Mouse (Mus musculus): ENCODE results near the gene Ptprb.
A peak's percentile ranks its signal among the peaks of the same experiment; 100 is the strongest.

Ptprb gene

DNA sequence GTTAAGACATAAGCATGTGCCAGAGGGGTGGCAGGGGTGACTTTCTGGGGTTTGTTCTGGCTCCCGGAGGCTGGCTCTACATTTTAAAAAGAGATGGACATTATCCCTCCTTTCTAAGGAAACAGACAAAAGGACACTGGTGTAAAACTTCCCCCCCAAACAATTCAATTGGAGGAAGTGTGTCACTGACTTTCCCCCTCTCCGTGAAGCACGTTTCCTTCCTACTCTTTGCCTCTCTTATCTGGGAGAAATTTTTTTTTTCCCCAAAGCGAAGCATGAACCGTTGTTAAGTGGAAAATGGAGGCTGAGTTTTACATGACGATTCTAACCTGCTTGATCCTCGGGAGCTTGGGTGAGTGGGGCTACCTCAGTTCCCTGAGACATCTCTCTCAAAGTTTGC is at the start of gene Ptprb:
Gene Ptprb (plus strand): TSS at position 244 of the 400 bp plus-strand sequence.
- no peak for DNase-seq

DNA sequence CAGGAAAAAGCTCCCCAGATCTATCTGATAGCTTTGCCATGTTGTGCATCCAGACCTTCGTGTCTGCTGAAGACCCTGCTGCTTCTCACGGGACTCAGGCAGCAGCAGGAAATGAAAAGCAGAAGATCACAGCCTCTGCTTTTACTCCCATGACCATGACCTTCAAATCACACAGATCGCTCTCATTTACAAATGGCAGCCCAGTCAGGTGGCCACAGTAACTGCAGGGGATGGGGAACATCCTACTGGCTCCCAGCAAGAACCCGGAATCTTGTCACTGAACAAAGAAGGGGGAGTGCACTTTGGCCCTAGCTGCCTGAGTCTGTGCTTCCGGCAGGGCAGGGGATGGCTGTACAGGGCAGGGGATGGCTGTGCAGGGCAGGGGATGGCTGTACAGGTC is 40.0 kb upstream of the Ptprb start:
- DNase-seq = no peak

DNA sequence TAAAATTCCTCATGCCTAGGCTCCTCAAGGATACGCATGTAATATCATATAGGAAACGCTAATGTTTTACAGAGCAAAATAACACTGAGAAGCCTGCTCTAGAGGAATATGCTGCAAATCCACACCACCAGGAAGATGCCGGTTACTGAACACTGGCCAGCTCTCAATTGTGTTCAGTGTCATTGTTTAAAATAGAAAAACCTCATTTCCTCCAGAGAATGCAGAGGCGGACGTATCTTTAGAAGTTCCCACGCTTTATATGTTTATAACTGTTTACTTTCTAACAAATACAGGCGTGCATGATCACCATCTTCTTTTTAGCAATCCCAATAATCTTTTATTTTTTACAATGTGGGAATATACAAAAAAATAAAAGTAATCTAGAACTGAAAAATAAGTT is 33.1 kb upstream of the Ptprb start:
- DNase-seq = no peak

DNA sequence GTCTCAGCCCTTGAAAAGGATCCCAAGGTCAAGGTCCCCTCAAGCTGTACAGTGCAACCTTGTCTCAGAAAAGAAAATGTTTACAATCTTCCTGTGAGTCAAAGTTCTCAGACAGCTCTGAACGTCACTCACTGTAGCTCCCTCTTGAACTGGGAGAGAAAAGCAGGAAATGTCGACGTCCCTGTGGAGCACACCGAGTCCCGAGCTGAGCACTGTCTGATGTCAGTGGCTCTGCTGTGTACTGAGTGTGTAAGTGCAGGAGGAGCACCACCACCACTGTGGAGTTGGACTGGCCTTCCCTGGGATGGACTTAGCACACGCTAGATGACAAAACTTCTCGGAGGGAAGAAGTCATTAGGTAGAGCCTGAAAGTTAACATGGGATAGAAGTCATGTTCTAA is 31.9 kb upstream of the Ptprb start:
- DNase-seq = no peak

DNA sequence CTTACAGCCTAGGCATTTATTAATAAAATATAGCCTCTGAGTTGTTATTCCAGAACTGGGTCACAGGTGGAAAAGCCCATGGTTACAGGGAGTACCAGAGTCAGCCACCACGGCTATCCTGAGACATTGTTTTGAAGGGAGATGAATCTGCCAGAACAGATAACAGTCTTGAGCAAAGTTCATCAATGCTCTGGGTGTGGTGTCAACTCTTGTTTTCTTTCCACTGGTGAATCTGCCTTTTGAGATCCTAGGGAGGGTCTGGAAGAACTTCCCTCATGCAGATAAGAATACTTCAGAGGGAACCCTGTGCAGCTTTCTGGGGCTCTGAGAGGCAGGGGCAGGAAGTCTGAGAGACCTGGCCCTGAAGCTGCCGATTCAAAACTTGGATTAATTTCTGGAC is 29.7 kb upstream of the Ptprb start:
- no peak for DNase-seq

DNA sequence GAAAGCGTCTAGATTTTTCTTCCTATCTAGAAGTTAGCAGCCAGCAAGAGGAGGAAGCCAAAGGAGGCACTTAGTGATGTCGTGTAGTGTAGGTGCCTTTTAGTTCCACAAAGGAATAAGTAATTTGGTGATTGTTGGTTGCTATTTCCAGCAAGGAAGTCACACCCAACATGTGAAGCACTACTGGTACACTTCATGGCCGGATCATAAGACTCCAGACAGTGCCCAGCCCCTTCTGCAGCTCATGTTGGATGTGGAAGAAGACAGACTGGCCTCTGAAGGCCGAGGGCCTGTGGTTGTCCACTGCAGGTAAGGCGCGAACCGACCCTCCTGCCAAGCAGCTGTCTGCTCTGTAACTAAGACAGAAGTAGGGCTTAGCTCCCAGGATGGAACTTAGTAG is 22.7 kb upstream of the Ptprb start:
- no peak for DNase-seq

DNA sequence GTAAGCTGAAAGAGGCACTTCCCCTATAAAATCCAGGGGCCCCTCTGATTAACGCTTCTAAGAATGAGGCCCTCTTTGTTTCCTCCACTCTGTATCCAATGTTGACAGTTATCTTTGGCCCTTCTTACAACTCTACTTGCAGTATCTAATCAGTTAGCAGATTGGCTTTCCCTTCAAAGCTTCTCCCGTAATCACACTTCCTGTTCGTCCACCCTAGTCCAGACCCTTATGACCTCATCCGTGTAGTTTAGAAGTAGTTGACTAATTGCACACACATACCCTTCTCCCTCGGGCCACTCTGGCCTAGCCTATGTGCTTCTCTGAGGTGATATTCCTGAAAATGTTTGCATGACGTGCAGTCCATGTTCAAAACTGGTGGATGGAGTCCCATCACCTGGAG is 21.4 kb upstream of the Ptprb start:
- DNase-seq = no peak

DNA sequence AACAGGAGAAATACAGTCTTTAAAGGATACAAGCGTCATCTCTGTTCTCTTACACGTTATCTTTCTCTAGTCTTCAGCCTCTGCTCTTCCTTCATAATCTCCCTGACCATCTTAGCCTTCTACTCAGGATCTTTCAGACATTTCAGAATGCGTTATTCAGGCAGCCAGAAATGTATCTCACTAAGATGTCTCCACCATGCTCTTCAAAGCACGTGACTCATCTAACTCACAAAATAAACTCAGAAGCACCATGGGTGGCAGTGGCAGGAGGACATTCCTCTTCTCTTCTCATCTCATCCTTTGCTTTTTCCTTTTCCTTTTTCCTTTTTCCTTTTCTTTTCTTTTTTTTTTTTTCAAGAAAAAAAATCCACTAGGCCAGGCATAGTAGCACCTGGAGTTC is 16.0 kb upstream of the Ptprb start:
- DNase-seq = no peak

DNA sequence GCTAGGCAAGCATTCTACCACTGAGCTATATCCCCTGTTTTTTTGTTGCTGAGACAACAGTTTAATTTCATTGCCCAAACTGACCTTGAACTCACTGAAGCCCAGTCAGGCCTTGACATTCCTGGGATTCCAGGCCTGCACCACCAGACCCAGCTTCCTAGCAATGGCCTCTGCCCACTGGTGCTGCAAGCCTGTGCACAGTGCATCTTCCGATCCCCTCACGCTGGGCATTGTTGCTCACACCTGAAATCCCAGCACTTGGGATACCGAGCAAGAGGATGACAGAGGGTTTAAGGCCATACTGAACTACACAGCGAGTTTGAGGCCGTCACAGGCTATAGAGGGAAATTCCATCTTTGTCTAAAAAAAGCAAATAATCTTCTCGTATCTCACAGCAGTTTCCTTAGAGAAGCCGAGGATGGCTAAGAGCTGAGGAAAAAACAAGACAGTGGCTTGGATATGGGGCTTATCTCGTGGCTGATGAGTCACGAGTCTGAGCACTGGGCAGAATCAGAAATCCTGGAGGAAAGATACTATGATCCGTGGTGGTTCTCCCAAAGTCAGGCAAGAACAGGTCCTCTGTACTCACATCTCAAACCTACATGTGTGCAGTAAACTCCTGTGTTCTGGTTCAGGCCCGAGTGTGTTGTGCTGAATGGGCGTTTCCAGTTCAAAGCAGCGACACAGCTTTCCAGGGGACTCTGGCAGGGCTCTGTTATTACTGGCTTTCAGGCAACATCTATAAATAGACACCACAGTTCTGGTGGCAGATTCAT is 14.5 kb upstream of the Ptprb start:
- DNase-seq = peak; percentile 11

DNA sequence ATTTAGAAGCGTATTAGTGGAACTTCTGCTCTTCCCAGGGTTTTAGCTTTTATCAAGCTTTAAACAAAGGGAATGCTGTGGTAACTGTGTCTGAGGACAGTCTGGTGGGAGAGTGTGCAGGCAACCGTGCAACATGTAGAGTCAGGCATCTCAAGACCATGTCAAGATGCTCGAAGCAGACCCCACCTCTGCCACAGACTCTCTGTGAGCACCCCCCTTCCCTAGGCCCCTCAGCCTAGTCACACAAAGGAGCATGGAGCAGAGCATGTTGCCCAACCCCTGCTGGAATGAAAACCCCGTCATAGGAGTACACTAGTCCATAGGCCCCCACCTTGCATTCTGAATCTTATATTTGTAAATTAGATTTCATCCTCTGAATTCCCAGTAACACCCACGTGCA is 13.8 kb upstream of the Ptprb start:
- DNase-seq = no peak

DNA sequence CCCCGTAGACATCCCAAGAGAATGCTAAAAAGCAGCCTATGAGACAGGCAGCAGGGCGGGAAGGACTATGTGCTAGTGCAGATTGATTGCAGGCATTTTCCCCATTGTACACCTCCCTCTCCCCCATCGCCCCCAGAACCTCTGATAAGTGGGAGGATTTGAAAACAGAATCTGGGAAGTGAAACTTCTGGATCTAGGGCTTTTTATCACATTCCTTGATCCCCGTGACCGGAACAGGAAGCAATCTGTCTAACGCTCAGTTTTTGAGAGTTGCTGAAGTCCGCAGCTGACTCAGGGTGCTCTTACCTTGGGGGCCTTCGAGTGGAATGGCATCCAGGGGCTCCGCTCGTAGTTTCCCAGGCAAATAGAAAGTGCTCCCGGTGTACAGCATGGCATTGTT is 10.8 kb upstream of the Ptprb start:
- DNase-seq = no peak

DNA sequence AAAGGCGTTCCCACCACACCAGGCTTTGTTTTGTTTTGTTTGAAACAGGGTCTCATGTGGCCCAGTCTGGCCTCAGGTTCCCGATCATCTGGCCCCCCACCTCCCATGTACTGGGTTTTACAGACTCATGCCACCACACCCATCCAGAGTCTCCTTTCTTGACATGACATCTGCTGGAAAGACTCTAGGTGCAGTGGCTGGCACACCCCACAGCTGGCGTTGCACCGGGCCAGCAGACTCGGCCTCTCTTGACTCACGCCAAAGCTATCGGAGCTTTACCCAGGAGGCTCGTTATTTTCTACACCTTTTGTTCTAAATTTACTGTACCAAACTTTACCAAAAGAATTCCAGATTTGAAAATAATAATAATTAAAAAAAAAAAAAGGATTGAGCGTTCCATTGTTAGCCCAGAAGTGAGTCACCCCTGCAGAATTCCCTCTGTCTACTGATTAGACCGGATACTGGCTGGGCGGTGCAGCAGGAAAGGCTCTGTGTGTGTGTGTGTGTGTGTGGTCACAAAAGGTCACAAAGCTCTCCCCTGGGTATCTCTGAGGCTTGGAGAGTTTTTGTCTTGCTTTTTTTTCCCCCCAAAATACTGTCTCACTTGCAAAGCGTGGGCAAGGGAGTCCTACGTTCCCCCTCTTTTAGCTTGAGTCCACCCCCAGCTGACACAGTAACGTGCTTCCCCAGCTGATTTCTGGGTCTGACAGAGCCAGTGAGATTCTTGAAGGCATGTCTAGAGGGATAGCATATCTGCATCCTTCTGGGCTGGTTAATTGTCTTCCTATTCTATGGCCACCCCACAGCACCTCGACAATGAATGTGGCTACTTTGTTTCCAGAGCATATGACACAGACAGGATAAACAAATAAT is 8.5 kb upstream of the Ptprb start:
- DNase-seq = no peak

DNA sequence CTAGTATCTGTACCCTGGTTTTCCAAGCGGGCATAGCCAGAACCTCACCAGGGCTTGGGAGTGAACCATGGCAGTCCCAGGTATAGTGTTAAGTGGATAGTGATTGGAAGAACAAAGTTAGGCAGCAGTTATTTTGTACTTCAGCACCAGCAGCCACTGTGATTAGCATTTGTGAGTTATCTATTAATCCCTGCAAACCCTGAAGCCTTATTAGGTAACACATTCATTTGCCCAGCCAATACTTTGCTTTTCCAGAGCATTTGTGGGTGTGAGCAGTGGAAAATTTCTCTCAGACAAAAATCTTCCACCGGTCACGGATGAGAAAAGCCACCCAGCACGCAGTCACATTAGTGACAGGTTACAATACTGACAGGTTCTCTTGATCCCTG is 7.9 kb upstream of the Ptprb start:
- DNase-seq = no peak

DNA sequence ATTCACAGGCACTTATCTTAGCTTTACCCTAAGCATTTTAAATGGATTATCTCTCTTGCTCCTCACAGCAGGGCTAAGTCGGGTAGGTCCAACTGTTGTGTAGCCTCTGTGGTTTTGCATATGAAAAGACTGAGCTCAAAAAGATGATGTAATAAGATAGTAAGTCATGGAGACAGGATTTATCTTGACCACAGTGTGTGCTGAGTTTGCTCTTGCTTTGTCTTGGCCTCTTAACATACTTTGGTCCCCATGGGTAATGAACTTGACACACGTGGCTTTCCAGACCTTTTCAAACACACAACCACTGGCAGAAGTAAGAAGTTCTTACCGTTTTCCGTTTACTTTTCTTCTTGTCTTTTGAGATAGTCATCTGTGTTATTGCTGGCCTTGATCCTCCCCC is 7.0 kb upstream of the Ptprb start:
- no peak for DNase-seq

DNA sequence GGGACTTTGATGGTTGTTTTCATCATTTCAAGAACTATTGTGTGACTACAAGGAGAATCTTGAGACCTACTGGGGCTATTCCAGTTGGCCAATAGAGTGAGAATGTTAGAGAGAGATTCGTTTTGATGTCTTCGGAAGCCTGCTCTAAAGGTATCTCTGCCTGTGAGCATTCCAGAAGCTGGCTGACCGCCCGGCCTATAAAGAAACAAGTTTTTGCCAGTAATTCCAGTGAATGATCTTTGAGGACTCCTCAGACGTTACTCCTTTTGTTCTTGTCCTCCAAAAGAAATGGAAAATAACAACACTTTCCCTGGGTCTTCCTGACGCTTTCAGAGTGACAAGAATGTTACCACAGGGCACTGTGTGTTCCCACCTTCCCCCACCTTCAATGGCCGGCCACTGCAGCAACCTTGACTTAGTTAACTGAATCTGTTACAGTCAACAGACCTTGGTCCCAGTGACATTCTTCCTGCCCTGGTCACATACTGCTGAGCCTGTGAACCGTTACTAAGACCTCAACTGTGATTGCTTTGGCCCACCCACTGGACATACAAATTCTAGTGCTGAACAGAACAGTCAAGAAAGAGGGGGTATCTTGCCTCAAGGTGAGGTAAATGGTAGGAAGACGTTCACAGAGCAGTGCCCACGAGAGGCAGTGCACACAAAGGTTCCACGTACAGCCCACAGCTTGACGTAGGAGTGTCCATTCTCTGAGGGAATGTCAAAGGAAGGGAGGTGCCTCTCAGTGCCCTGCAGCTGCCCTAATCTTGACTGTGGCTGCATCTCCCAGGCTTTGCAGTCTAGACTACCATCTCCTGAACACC is 4.5 kb upstream of the Ptprb start:
- DNase-seq = no peak

DNA sequence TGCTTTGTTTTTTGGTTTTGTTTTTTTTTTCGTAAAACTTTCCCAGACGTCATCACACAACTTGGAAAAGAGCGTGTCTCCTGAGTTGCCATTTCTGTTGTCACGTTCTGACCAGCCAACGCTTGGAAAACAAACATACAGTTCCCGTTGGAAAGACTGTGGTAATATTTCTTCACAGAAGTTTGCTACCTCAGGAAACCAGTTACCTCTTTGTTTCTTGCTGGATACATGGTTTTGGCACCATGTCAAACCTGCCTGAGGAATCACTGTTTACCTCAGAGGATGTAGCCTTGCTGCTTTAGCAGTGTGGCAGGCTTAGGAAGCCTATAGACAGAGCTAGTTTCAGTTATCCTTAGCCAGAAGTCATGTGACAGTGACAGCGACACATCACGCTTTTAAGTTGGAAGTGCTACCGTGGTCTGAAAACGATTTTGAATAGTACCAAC is 3.8 kb upstream of the Ptprb start:
- no peak for DNase-seq

DNA sequence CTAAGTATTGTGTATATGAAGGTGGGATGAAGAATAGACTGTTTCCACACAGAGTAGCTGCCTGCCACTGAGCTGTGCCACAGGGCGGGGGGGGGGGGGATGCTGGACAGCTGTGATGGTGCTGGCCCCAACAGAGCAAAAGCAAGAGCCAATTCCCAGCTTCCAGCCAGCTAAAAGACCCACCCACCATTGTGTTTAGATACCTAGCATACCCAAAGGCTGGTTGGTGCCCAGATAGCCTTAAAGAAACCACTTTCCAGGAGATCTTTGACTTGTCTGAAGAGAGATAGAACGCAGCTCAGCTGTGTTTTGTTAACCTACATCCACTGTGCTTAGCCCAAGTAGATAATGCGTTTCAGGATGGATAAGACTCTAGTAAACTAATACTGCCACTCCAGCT is 3.2 kb upstream of the Ptprb start:
- no peak for DNase-seq

DNA sequence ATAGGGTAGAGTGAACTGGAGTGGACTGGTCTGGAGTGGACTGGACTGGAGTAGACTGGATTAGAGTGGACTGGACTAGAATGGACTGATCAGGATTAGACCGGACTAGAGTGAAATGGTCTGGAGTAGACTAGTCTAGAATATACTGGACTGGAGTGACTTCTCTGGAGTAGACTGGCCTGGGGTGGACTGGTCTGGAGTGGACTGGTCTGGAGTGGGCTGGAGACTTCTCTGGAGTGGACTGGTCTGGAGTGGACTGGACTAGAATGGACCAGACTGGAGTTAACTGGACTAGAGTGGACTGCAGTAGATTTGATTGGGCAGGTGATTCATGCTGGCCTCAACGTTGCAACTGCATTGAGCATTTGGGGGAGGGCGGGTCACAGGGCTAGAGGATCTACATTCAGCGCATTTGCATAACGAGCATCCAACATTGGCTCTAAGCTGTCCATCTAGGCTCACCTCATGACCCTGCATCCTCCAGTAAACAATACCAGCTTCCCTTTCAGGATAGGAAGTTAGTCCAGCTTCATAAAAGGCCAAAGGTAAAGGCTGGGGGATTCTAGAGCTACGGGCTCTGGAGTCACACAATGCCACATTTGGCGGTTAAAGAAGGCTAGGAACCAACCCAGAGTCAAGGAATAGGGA is 11.5 kb downstream of the Ptprb start:
- no peak for DNase-seq

DNA sequence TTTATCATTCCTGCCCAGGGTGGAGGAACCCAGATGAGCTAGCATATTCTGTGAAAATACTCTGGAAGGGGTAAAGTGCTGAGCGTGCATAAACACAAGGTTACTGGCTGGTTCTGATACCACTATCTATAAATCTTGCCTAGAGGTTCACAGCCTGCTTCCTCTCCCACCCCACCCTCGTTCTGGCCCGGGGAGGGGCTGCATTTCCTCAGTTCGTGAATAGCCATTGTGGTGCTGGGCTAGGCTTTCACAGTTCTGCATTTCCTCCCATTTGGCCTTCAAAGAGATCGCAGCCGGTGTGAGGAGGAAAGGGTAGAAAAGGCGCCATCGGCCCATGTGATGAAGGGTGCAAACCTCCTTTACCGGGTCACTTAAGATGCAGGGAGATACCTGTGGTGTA is 12.8 kb downstream of the Ptprb start:
- DNase-seq = no peak

DNA sequence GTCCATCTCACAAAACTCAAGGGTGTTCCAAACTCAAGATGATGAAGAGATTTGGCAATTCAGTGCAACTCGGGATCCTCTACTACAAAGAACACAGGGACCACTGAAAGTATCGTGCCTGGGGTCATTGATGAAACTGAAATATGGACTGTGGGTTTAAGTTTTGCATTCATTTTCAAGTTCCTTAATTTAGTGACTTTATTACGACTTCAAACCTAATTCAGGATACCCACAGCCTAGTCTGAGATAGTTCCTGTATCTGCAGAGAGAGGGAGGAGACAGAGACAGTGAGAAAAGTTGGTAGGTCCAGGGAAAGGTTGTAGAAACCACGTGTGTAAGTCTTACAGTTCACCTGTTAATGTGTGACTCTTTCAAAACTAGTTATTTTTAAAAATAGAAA is 15.2 kb downstream of the Ptprb start:
- DNase-seq = no peak

DNA sequence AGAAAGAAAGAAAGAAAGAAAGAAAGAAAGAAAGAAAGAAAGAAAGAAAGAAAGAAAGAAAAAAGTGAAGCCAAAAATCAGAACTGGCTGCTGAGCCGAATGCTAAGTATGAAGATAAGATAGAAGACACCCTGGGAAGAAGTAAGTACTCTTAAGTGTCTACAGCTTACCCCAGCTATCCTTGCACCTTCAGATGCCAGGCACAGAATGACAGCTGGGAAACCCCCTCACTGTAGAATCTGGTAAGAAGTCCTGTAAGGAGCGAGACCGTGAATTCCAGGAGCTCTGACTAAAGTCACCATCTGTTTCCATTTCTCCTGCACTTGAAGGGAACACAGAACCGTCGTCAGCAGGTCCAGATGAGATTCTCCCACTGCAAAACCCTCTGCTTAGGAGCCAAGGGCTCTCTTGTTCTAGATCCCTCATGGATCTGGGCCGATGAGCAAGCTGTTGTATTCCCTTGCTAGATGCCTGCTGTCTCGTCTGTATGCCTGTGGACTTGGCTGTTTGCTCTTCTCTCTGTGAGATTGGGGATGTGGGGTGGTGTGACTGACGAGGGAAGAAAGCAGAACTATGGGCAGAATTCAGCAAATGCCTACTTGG is 15.9 kb downstream of the Ptprb start:
- DNase-seq = peak; percentile 68

DNA sequence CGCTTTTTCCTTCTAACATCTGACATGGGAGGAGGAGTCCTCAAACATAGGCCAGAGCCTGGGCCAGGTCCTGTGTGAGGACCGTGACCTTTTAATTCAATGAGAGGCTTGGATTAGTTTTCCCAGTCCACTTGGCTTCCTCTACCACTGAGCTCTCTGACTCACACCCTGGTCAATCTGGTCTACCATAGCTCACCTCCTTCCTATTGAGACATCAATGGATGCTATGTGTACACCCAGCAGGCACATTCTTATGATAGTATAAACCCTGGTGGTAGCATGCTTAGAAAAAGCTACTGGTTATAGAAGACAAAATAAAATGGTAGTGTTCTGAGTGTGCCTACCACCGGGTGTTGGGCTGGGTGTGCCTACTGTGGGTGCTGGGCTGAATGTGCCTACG is 21.1 kb downstream of the Ptprb start:
- no peak for DNase-seq

DNA sequence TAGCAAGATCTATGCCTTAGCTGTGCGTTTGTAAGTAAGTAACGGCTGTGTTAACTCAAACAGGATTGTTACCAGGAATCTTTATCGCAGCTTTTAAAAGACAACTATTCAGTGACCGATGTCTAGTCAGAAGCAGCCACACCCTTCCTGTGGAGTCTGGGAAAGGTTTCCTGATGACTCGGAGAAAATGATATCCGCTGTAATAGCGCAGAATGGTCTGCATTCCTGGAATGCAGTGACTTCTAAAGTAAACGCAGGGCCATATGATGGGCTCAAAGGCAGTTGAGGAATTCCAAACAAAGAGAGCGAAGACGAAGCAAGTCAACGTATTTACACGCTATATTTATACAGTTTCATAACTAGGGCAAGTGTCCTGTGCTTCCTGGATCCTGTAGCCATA is 22.5 kb downstream of the Ptprb start:
- DNase-seq = no peak

Measured in layer of hippocampus, adult 9-11 months (tissue).